Mouse (Mus musculus) stomach, postnatal 0 days (tissue): ENCODE results near the gene Foxp1.

Experiments
- CTCF ChIP-seq: IDR thresholded peaks from 2 replicates; pipeline ENCODE4 v1.5.1; 2016; ENCODE audit warnings: antibody characterized with exemption, low read depth, mild to moderate bottlenecking, moderate library complexity
- EP300 ChIP-seq: optimal IDR thresholded peaks from 2 replicates; pipeline ENCODE3; 2016; ENCODE audit warnings: antibody characterized with exemption

DNA sequence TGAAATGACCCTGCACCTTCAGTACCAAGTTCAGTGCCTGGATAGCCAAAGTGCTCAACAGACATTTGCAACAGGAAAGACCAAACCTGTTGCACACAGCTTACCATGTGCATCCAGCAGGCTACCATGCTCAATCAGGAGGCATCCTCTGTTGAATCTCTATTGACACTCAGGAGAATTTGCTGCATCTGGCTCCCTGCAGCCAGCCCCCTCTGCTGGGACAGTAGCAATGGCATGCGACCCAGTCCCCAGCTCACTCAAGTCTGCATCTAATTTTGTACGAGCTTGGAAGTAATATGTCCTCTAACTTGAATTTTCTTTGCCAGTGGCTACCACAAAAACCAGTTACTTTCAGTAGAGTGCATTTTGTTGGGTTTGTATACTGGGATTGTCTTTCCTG, 168.2 kb downstream of the Foxp1 start:
- TF ChIP-seq CTCF = 0 out of 2 replicates have a peak, but pooled peaks have one; percentile 19
- no peak for TF ChIP-seq EP300
